Mouse (Mus musculus) CH12.LX (cell line): Measurements from ENCODE around the gene Slc4a5. TPM values are rescaled to one million over a fixed set of nuclear protein-coding genes. Genes with fewer than 3 reads are reported as not detected.

Experiments used
- DNase-seq: peaks from one replicate; pipeline ENCODE4 v3.0.0-alpha.2; 2013; ENCODE audit errors: extremely low read depth
- H3K27ac ChIP-seq: 2 replicates; pipeline ENCODE4 v1.5.1; 2012; ENCODE audit warnings: low read depth, mild to moderate bottlenecking, control low read depth, moderate library complexity; ENCODE audit not compliant: insufficient read depth
- H3K27me3 ChIP-seq: replicated peaks from 2 replicates; pipeline ENCODE3; 2012; ENCODE audit warnings: inconsistent platforms
- H3K36me3 ChIP-seq, 2 experiments: replicated peaks in 1 of 2; 2 replicates each; pipeline versions ENCODE3 to v1.6.1; 2012; ENCODE audit warnings: inconsistent platforms in 1 of 2, low read length in 1 of 2, mild to moderate bottlenecking in 1 of 2, mixed read lengths in 1 of 2, moderate library complexity in 1 of 2; ENCODE audit not compliant: control insufficient read depth in 1 of 2, insufficient read depth in 1 of 2
- H3K4me1 ChIP-seq, 2 experiments: 2 replicates each; pipeline ENCODE4 v1.6.1; 2012; ENCODE audit warnings: inconsistent platforms in 1 of 2, moderate library complexity in 1 of 2; ENCODE audit not compliant: insufficient read depth in 2 of 2, control insufficient read depth in 1 of 2
- H3K4me2 ChIP-seq: 2 replicates; pipeline ENCODE4 v1.6.1; 2012; ENCODE audit warnings: low read depth, mild to moderate bottlenecking, control low read depth; ENCODE audit not compliant: poor library complexity, insufficient read depth, severe bottlenecking
- H3K4me3 ChIP-seq, 3 experiments: fragments of 150-350 bp in 1 of 3; sonication (generic) in 1 of 3; replicated peaks in 1 of 3; 2 replicates each; pipeline versions ENCODE3 to v1.5.1; 2011 to 2012; ENCODE audit warnings: low read depth in 2 of 3, low read length in 2 of 3, mild to moderate bottlenecking in 2 of 3, moderate library complexity in 2 of 3, control low read depth in 1 of 3, improper control_type of control experiment in 1 of 3, inconsistent platforms in 1 of 3, mixed read lengths in 1 of 3; ENCODE audit not compliant: poor library complexity in 1 of 3
- H3K79me2 ChIP-seq: replicated peaks from 2 replicates; pipeline ENCODE4 v1.6.1; 2012; ENCODE audit warnings: mild to moderate bottlenecking, moderate library complexity; ENCODE audit not compliant: control insufficient read depth, poor library complexity, insufficient read depth, severe bottlenecking; ENCODE audit errors: extremely low read depth
- H3K9ac ChIP-seq: 2 replicates; pipeline ENCODE4 v1.6.1; 2012; ENCODE audit warnings: low read depth, mild to moderate bottlenecking, control low read depth, moderate library complexity; ENCODE audit not compliant: insufficient read depth
- H3K9me3 ChIP-seq: replicated peaks from 2 replicates; pipeline ENCODE3; 2012; ENCODE audit warnings: low read length, inconsistent platforms, mixed read lengths
- BHLHE40 ChIP-seq: IDR thresholded peaks from 2 replicates; pipeline ENCODE4 v1.6.1; 2011; ENCODE audit warnings: mild to moderate bottlenecking, low read depth, low read length, improper control_type of control experiment
- CHD2 ChIP-seq: IDR thresholded peaks from 2 replicates; pipeline ENCODE4 v1.6.1; 2011; ENCODE audit warnings: low read length, improper control_type of control experiment
- E2F4 ChIP-seq: IDR thresholded peaks from 2 replicates; pipeline ENCODE4 v1.6.1; 2011; ENCODE audit warnings: low read depth, low read length, improper control_type of control experiment; ENCODE audit not compliant: insufficient replicate concordance
- ELF1 ChIP-seq: IDR thresholded peaks from 2 replicates; pipeline ENCODE4 v1.6.1; 2014; ENCODE audit warnings: low read depth, mild to moderate bottlenecking, inconsistent platforms, low read length, improper control_type of control experiment
- ETS1 ChIP-seq: conservative IDR thresholded peaks from 2 replicates; pipeline ENCODE4 v1.6.1; 2012; ENCODE audit warnings: low read depth, mild to moderate bottlenecking, inconsistent platforms, low read length, improper control_type of control experiment, moderate library complexity
- IRF4 ChIP-seq: IDR thresholded peaks from 2 replicates; pipeline ENCODE4 v1.6.1; 2014; ENCODE audit warnings: low read depth, mild to moderate bottlenecking, inconsistent platforms, low read length, improper control_type of control experiment
- JUN ChIP-seq: IDR thresholded peaks from 2 replicates; pipeline ENCODE4 v1.6.1; 2011; ENCODE audit warnings: low read depth, mild to moderate bottlenecking, low read length, improper control_type of control experiment, moderate library complexity; ENCODE audit not compliant: insufficient read depth
- MEF2A ChIP-seq: IDR thresholded peaks from 2 replicates; pipeline ENCODE4 v1.6.1; 2014; ENCODE audit warnings: low read depth, mild to moderate bottlenecking, inconsistent platforms, low read length, improper control_type of control experiment, borderline replicate concordance
- MXI1 ChIP-seq: IDR thresholded peaks from 2 replicates; pipeline ENCODE4 v1.6.1; 2011; ENCODE audit warnings: mild to moderate bottlenecking, low read depth, low read length, improper control_type of control experiment
- NRF1 ChIP-seq: IDR thresholded peaks from 2 replicates; pipeline ENCODE4 v1.6.1; 2014; ENCODE audit warnings: low read depth, mild to moderate bottlenecking, inconsistent platforms, low read length, improper control_type of control experiment, moderate library complexity
- POLR2A ChIP-seq: IDR thresholded peaks from 2 replicates; pipeline ENCODE4 v1.6.1; 2011; ENCODE audit warnings: low read depth, mild to moderate bottlenecking, improper control_type of control experiment, low read length
- POLR2AphosphoS2 ChIP-seq: IDR thresholded peaks from 2 replicates; pipeline ENCODE4 v1.6.1; 2011; ENCODE audit warnings: low read depth, low read length, improper control_type of control experiment
- RAD21 ChIP-seq: IDR thresholded peaks from 2 replicates; pipeline ENCODE4 v1.6.1; 2011; ENCODE audit warnings: low read depth, mild to moderate bottlenecking, low read length, improper control_type of control experiment, moderate library complexity
- UBTF ChIP-seq: IDR thresholded peaks from 2 replicates; pipeline ENCODE4 v1.6.1; 2012; ENCODE audit warnings: low read depth, mild to moderate bottlenecking, inconsistent platforms, low read length, improper control_type of control experiment, moderate library complexity
- USF2 ChIP-seq: conservative IDR thresholded peaks from 2 replicates; pipeline ENCODE4 v1.6.1; 2011; ENCODE audit warnings: low read depth, low read length, improper control_type of control experiment
- ZKSCAN1 ChIP-seq: IDR thresholded peaks from 2 replicates; pipeline ENCODE4 v1.6.1; 2012; ENCODE audit warnings: low read depth, inconsistent platforms, low read length, improper control_type of control experiment, borderline replicate concordance
- ZNF384 ChIP-seq: IDR thresholded peaks from 2 replicates; pipeline ENCODE4 v1.6.1; 2012; ENCODE audit warnings: low read depth, low read length, improper control_type of control experiment, inconsistent platforms
- dilution Hi-C: fragments of 300-500 bp; cut with MboI; formaldehyde crosslinking; loops from 2 replicates; pipeline ENCODE4 v1.14.3; 2020; ENCODE audit warnings: low sequenced_read_pairs; ENCODE audit not compliant: extremely low pct_unique_long_range_greater_than_20kb, extremely low pct_ligation_motif_present
- in situ Hi-C: fragments of 300-500 bp; cut with MboI; formaldehyde crosslinking; loops from 3 replicates; pipeline ENCODE4 v1.14.3; 2019; ENCODE audit warnings: low sequenced_read_pairs, low pct_ligation_motif_present, low pct_unique_long_range_greater_than_20kb, mixed read lengths
- polyA plus RNA-seq: library from polyadenylated mRNA; unstranded; fragments of >175 nt; gene quantifications from 2 replicates; pipeline ENCODE4 v1.2.1, GENCODE M21; 2012; ENCODE audit warnings: low read depth; ENCODE audit not compliant: insufficient read length
- total RNA-seq, 2 experiments: library from RNA; depleted of rRNA; stranded (reverse); fragments of 300-350 nt in 1 of 2; fragments of >200 nt in 1 of 2; gene quantifications; 2 replicates each; pipeline ENCODE4 v1.2.3; 2012 to 2014

Gene Slc4a5
- total and polyA plus RNA-seq, 3 experiments: 0.13 to 0.21 TPM; not detected in 1

DNA sequence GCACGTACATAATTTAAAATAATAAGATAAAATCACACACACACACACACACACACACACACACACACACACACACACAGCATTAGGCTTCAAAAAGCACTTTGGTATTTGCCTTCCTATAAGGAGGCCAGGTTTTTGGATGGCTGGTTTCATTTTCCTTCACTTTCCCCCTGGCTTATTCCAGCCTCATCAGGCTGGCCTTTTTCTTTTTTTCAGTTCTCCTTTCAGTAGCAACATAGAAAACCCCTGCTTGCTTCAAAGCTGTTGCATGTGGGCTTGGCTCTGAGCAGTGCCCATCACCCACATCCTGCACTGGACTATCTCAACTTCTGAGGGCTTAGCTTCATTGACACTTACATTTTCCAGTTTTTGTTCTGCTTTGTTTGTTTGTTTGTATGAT is 102.3 kb downstream of the Slc4a5 start (continued):
- TF ChIP-seq E2F4: no peak
- TF ChIP-seq USF2: no peak
- peak; percentile 31; the same call in 1 of the 2 replicates for TF ChIP-seq MXI1
- no peak for TF ChIP-seq JUN

DNA sequence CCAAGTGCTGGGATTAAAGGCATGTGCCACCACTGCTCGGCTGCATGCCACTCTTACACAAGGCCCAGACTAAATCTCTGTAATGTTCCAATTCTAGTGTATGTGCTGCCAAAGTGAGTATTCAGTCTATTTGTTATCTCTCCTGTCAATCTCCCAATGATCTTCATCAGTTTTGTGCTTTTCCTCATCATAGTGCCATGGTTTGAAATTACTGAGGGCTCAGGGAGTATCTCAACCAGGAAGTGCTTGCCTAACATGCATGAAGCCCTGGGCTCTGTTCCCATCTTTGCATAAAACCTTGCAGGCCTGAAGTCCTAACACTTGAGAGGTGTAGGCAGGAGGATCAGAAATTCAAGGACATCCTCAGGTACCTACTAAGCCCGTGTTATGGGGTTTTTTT is 103.2 kb downstream of the Slc4a5 start:
- Histone ChIP-seq H3K36me3 (peaks cover 0 to 2% of the 10 kb centered on the region in 2 experiments), H3K27me3 (no peaks in the 10 kb centered on the region), H3K9me3 (no peaks in the 10 kb centered on the region), H3K4me3 (no peak overlapping the region), H3K79me2 (peaks cover 32% of the 10 kb centered on the region), H3K9ac (peak overlapping the region; percentile 68; the same call in 1 of the 2 replicates), H3K4me2 (peak overlapping the region; percentile 92), H3K4me1 (peaks cover 10 to 39% of the 10 kb centered on the region in 2 experiments), H3K27ac (peak overlapping the region; percentile 85)
- DNase-seq: no peak
- in situ Hi-C loops (no loop called here), dilution Hi-C loops (no loop called here)
- 0 out of 2 replicates have a peak, but pooled peaks have one; percentile 4 for TF ChIP-seq POLR2A
- TF ChIP-seq UBTF: no peak
- TF ChIP-seq E2F4: no peak
- TF ChIP-seq MXI1: peak; percentile 32; the same call in 1 of the 2 replicates
- TF ChIP-seq USF2: no peak
- peak; percentile 78; the same call in 1 of the 2 replicates for TF ChIP-seq ZNF384
- TF ChIP-seq NRF1: no peak
- TF ChIP-seq CHD2: no peak
- peak; percentile 84 for TF ChIP-seq ELF1
- no peak for TF ChIP-seq BHLHE40
- no peak for TF ChIP-seq IRF4
- TF ChIP-seq POLR2AphosphoS2: no peak
- TF ChIP-seq ETS1: no peak
- no peak for TF ChIP-seq JUN

DNA sequence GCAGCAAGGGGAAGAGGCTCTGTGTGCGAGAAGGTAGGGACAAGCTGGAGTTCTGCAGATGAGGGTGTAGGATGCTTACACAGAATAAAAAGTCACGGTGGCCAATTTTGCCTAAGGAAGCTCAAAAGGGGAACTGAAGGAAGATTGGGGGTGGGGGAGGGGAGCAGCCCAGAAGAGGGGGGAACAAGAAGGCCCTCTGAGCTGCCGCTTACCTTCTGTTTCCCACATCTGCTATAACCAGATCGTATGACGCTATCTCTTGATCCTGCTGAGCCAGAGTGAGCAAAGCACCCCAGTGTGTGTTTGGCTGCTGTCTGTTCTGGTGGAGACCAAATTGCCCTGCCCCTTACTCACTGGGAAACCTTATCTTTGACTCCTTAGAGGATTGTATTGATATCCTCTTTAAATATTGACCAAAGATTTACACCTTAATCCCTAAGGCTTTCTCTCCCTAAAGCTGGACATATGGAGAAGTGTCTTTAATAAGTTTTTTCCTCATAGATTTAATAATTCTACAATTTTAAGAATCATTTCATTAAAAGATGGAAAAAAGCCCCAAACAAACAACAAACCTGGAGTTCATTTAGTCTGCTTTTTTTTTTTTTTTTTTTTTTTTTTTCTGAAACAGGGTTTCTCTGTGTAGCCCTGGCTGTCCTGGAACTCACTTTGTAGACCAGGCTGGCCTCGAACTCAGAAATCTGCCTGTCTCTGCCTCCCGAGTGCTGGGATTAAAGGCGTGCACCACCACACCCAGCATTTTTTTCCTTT is 104.2 kb downstream of the Slc4a5 start:
- H3K4me3 ChIP-seq: peak overlapping the region in 1 of 3 experiments; percentile 15
- peak overlapping the region; percentile 85 for H3K27ac ChIP-seq

More for the DNA sequence above, 104.2 kb downstream of the Slc4a5 start:
- Histone ChIP-seq H3K9ac (peak overlapping the region; percentile 68), H3K36me3 (peaks cover 6 to 10% of the 10 kb centered on the region in 2 experiments), H3K9me3 (no peaks in the 10 kb centered on the region), H3K79me2 (peaks cover 42% of the 10 kb centered on the region), H3K4me1 (peaks cover 15 to 47% of the 10 kb centered on the region in 2 experiments), H3K4me2 (peak overlapping the region; percentile 92), H3K27me3 (no peaks in the 10 kb centered on the region)
- in situ Hi-C loops (no loop called here), dilution Hi-C loops (no loop called here)
- DNase-seq: peak; percentile 78
- TF ChIP-seq JUN (no peak), ETS1 (peak; percentile 33; the same call in 1 of the 2 replicates), ZKSCAN1 (no peak), ELF1 (no peak), ZNF384 (peak; percentile 70), MEF2A (no peak), CHD2 (peak; percentile 83), RAD21 (no peak)
